Mouse (Mus musculus): ENCODE results near the gene Pdzd3.

GRCm38 (mm10) chr9:44259014-44259413 is 7.7 kb upstream of the Pdzd3 start:
- no peak for TF ChIP-seq CTCF (IDR thresholded peaks at IDR 0.05; ENCODE audit: low read depth, low read length)
- no peak for TF ChIP-seq POLR2A (IDR thresholded peaks at IDR 0.05; ENCODE audit: borderline replicate concordance, low read depth, low read length)

Data from bone marrow macrophage, adult 2 months (primary cell).